Mouse (Mus musculus) R1 (cell line): Measurements from ENCODE around the gene Serpinb1c.
"Not testable (repeated sequence)": the region's sequence is repeated elsewhere in the genome, so short reads cannot be mapped to it uniquely, and the experiment has no call there.

Experiments
- DNase-seq: peaks from one replicate; pipeline ENCODE4 v3.0.0-alpha.2; 2018; ENCODE audit warnings: low read depth, low spot score

Serpinb1c gene

DNA sequence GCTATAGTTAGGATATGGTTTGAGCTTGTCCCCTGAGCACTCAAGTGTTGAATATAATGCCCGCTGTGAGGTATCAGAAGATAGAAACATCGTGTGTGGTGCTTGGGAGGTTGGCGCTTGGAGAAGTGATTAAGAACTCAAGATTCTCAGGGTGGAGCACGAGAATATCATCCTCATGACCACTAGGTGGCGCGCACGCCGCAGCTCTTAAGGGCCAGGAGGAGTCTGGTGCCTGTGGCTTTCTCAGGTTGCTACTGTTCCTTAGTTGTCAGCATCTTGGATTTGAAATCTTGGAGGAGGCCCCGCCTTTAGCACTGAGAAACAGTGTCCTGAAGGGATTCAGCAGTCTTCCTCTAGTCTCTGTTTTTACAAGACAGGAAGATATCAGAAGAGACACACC, 31.5 kb downstream of the Serpinb1c start:
- DNase-seq: peak; percentile 77

DNA sequence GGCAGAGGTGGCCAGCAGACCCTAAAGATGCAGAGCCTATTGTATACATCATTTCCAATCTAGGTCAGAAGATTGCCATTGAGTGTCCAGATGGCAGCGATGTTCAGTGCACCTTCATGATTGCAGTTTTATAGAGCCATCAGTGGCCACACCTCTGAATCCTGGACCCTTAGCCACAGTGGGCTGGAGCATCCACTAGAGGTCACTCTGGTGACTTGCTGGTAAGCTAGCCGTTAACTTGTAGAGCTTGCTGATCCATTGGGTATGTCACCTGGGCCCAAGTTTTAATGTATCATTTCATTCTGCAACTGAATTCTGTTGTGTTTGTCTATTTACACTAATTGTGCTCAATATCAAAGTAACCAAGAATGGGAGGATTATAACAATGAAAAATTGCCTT, 32.4 kb downstream of the Serpinb1c start:
- peak; percentile 21 for DNase-seq

DNA sequence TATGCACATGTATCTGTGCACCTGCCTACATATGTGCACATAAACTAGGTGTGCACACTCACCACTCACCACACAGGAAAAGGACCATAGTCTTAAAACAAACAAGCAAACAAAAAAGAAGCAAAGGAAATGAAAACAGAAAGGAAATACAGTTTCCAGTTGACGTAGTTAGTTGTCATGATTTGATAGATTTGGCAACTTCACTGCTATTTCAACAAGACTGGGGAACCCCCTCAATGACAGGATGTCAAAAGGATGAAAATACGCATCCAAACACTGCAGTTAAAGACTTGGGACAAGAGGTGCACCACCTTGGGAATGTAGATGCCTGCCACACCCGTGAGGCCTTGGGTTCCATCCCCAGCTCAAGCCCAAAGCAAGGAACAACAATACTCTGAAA, 33.5 kb downstream of the Serpinb1c start:
- DNase-seq: not testable (repeated sequence)

DNA sequence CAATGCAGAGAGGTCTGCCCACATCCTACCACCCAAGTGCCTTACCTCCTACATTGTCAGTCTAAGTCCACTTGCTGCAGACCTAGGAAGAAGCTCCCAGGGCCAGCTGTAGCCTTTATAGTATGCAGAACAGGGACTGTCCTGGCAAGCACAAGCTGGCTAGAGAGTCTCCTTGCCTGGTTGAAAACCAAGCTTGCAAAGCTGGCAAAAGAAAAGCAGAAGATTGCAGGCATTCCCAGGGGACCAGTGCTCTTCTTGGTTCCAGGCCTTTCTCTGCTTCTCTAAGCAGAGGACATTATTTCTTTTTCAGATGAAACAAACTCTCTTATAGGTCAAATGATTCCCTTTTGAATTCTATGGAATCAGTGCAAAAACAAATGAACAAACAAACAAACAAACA, 34.6 kb downstream of the Serpinb1c start:
- no peak for DNase-seq

DNA sequence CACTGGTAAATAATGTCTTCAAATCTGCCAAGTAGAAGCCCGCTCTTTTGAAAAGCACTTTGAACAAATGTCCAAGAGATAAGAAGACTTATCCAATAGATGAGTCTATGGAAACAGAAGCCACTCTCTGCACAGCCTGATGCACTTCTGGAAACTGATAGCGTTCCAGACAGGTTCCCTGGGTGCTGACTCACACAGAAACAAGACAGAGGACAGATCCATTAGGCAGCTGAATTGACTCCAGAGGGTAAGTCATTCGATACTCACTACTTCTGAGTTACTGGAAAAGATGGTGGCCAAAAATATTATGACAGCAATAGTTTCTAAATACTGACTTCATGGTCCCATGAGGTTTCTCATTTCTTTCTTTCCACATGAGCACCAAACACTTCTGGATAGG, 37.2 kb downstream of the Serpinb1c start:
- DNase-seq: no peak

DNA sequence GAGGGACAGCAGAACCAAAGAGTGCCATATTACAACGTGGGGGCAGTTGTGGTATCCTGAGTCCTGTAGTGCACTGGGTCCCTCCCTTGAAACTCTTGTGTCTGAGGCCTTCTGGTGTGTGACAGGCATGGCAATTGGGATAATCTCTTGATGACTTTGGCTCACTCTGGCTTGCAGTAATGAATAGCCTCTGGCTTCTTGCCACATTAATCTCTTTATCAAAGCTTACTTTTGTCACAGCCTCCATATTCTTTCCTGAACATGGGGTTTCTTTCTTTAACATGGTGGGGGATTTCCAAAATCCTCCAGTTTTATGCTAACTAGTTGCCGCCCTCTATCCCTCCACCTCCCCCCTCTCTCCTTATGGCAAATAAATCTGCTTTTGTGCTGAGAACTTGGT, 44.9 kb downstream of the Serpinb1c start:
- DNase-seq: no peak

DNA sequence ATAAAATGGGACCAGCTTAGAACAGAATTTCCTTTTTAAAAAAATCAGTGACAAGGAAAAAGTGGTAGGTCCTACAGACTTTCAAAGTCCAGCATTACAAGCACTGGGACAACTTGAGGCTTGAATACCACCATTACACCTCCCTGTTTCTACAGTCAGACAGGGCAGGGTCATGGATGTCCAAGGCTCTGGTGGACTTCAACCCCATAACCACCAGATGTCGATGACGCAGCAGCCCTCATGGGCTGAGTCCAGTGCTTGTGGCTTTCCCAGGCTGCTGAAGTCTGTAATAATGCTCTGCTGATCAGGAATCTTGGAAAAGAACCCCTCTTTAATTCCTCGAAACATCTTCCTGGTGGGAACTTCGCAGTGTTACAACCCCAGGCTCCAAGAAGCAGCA, 45.5 kb downstream of the Serpinb1c start:
- DNase-seq: no peak

DNA sequence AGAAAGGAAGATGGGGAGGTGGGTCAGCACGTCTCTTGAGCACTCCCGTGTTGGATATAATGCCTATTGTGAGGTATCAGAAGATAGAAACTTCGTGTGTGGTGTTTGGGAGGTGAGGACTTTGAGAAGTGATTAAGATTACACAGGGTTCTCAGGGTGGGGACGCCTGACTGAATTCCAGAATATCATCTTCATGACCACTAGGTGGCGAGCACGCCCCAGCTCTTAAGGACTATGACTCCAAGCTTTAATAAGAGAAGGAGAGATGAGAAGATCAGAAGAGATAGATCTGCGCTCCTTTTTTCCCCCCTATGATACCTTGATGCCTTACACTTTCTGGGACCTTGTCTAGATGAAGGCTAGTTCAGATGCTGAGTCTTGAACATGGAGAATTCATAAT, 46.0 kb downstream of the Serpinb1c start:
- DNase-seq: peak; percentile 69

DNA sequence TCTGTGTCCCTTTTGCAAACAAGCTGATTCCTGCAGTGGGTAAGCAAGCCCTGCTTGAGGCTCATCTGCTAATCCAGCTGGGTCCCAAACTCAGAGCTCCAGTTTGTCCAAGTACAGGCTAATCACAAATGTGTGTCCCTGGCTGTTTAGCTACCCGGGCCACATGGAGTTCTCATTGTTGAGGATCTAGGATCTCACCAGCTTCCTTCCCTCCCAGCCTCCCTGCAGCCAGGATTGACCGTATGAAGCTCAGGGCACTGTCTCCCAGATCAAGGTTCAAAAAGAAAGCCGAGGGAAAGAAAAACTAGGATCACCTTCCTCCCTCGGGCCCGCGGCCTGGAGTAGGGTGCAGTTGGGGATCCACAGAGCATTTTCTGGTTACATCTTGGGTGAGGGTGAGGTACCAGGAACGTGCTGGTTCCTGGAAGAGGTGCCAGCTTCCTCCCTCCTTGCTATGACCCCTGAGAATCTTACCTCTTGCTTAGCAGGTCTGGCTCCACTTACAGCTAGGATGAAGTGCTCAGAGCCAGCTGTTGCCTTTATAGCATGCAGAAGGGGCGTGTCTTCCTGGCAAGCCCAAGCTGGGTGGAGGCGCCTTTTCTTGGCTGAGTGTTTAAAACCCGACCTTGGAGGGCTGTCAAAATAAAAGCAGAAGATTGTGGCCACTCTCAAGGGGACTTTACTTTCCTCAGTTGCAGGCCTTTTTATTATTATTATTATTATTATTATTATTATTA, 47.2 kb downstream of the Serpinb1c start, which contains the start of gene Serpinb1a:
Serpinb1a (minus strand) TSS at position 518 of the 737 bp plus-strand sequence.
- peak; percentile 28 for DNase-seq

DNA sequence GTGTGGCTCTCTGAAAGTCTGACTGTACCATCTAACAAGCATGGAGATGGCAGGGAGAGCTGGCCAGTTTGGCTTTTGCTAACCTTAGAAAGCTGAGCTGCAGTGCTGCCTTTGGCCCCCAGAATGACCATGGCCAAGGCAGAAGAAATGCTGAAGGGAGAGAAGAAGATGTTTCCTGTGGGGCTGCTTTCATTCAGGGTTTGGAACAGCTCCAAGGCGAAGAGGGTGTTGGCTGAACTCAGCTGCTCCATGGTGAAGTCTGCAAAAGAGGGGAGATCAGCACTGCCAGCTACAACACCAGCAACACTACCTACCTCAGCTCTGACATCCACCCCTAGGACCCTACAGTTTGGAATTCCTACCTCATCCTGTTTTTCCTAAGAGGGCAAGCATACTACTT, 47.9 kb downstream of the Serpinb1c start:
- DNase-seq: no peak

DNA sequence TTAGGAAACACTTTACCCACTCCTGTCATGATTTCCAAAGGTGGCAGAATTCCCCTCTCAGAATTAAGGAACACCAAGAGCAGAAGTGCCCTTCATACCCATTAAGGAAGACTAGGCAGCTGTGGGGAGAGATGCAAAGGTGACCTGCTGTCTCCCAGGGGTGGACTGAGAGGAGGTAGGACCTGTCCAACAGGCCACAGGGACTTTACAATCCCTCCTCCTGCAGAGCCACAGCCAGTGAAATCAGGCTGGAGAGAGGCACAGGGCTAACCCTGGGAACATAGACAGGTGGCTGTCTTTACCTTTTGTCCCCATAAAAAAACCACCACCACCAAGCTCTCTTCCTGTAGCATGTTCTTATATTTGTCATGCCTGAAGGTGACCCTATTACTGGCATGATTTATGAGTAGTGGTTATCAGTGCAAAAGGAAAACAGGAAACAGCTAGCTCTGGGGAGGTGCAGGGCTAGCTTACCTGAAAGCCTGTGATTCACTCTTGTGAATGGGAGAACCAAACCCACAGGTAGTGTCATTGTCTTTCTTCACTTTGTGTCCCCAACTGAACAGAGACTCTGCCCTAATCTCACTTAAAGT, 48.4 kb downstream of the Serpinb1c start:
- DNase-seq: no peak

DNA sequence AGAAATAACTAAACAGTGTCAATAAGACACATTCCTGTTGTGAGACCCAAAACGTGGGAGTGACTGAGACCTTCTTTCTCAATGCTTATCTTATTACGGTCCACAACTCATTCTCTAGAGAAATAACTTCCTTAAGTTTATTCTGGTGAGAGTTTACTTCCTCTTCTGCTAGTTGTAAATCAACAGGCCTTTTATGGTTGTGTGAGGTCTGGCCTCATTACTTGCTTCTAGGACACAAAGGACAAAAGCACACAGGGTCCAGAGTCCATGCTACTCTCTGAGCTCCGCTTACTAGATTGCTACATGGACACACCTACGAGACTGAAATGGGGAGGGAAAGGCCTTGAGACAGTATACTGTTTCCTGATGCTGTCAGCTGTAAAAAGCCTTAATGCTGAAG, 48.9 kb downstream of the Serpinb1c start:
- DNase-seq: no peak

DNA sequence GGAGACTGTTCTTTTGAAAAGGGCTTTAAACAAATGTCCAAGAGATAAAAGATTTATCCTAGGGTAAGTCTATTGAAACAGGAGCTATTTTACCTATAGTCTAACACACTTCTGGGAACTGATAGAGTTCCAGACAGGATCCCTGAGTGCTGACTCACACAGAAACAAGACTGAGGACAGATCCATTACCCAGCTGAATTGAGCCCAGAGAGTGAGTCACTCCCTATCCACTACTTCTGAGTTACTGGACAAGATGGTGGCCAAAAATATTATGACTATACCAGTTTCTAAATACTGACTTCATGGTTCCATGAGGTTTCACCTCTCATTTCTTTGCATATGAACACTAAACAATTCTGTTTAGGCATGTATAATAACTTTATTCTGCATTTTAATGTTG, 51.8 kb downstream of the Serpinb1c start:
- DNase-seq: no peak

DNA sequence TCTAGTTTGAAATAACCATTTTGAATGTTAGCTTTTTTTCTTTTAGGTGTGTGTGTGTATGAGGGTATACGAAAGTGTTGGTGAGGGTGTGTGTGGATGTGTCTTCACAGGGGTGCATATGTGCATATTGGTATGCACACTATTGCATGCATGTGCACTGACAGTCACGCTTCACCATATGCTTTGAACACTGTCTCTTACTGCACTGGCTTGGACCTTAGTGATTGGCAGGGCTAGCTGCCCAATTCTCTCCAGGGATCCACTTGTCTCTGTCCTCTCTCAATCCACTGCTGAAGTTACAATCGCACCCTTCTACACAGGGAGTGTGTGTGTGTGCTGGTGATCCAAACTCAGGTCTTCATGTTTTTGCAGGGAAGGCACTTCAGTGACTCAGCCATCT, 56.7 kb downstream of the Serpinb1c start:
- DNase-seq: no peak

DNA sequence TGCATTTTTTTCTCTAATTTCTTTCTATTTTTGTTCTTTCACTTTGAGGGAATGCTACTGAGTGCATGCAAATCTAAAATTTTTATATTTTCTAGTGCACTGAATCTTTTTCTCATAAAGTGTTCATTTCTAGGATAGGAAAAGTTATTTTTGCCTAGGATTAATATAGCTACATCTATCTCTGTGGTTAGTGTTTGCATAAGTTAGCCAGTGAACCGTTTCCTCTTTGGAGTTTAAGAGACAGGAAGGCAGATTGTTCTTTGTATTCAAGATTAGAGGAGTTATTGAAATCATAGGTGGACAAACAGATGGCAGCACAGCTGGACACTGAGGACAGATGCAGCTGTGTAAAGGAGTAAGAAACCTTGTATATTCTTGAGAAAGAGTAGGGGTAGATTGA, 58.7 kb downstream of the Serpinb1c start:
- DNase-seq: no peak

DNA sequence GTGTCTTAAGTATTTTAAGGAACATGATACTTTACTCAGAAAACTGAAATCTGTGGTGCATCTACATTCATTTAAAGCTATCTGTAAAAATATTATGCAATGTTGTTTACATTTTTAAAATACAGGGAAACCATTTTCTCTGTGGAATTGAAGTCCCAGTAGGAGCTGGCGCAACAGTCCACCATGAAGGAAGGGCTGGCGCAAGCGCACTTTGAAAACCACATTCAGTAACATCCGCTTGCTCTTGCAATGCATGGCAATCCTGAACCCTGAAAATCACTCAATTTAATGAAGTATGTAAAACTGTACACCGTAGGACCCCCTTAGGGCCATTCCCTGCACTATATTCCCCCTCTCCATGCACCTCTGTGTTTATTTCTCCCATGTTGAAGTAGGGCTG, 63.5 kb downstream of the Serpinb1c start:
- DNase-seq: no peak

DNA sequence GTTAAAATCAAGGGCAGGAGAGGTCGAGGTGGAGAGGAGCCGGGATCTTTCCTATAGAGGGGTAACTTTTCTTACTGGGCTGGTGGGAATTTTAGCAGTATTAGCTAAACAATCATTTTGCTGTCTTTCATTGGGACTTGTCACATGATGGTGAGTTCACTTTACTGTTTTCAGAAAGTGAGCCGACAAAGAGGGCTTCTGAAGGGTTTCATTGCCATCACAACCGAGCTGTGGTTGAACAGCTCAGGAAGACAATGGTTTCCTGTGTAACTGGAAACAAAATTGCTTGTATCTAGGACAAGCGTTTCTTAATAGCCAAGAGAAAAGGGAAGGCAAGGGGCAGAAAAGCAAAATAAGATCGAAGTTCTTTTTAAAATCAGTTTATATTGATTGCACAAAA, 64.8 kb downstream of the Serpinb1c start:
- no peak for DNase-seq

DNA sequence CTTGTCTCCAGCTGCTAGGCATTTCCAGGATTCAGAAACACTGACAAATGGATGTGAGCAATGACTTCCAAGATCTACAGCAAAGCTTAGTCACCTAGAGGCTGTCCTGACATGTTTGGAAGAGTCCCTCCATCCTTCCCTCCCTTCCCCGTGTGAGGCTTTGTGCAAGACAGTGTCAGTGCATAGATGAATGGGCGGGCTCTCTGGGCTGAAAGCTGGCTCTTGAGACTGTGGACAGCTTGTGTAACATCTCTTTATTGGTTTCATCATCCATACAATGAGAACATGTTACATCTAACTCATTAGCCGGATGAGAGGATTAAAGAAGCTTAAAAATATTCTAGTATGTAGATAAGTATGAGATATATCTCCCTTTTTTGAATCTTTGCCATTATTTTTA, 65.2 kb downstream of the Serpinb1c start:
- no peak for DNase-seq

DNA sequence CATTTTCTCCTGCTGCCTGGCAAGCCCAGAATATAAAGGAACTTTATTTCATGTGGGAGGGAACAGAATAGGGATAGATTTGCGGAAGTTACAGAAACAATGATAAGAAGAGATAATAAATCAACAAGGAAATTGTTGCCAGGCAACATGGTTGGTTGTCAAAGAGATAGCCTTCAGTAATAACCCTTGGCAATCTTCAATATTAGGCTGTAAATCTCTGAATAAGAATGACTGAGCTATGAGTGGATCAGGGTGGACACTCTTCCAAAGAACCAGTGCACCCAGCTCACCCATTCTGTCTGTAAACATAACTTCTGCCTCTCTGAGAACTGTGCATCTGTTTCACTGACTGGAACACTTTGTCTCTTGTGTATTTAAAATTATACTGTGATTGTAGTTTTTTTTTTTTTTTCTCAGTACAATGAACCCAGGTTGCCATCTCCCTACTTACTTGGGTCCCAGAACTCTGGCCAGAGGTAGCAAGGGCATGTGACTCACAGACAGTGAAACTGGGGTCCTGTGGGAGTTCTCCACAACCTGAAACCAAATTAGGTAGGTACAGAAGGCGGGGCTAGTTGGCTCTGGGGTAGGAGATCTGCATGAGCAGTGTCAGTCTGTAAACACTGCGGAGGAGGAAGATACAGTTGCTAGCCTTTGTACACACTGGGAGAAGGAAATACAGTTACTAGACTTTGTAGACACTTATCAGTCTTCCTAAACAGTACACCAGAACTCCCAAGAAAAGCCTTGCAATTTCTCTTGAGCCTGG, 66.3 kb downstream of the Serpinb1c start:
- no peak for DNase-seq
